Mouse (Mus musculus): ENCODE measurements around the gene Slc5a10.

Slc5a10 gene

DNA sequence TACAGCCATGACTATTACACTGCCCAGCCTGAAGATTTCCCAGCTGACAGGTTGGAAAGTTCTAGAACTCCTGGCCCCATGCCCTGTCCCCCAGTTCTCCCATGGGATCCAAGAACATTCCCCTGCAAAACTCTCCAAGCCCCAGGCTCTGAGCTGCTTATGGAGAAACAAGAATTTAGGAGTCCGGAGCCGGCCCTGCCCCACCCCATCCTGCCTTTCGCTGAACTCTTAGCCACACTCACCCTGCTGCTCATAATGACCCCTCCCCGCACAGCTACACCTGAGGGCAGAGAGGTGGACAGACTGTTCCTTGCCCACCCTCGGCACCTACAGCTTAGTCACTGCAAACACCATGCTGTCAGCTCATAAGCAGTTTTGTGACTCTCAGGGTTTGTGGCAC is 52.8 kb downstream of the Slc5a10 start:
- DNase-seq (ENCODE audit: low spot score), result no peak

DNA sequence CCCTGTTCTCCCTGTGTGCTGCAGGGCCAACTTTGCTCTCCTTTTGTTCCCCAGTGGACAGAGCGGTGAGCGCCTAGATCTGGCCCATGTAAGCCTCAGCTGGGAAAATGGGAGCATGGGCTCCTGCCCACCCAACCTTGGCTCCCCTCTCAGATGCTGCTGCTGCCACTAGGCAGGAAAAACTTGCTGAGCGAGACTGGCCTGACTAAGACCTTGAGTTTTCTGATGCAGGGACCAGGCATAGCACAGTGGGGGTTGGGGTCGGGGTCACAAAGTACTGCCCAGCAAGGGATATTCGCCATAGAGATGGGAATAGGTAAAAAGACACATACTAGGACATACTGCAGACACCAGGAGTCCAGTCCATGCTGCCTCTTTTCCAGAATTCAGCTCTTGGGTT is 53.4 kb downstream of the Slc5a10 start:
- DNase-seq (ENCODE audit: low spot score), result no peak

DNA sequence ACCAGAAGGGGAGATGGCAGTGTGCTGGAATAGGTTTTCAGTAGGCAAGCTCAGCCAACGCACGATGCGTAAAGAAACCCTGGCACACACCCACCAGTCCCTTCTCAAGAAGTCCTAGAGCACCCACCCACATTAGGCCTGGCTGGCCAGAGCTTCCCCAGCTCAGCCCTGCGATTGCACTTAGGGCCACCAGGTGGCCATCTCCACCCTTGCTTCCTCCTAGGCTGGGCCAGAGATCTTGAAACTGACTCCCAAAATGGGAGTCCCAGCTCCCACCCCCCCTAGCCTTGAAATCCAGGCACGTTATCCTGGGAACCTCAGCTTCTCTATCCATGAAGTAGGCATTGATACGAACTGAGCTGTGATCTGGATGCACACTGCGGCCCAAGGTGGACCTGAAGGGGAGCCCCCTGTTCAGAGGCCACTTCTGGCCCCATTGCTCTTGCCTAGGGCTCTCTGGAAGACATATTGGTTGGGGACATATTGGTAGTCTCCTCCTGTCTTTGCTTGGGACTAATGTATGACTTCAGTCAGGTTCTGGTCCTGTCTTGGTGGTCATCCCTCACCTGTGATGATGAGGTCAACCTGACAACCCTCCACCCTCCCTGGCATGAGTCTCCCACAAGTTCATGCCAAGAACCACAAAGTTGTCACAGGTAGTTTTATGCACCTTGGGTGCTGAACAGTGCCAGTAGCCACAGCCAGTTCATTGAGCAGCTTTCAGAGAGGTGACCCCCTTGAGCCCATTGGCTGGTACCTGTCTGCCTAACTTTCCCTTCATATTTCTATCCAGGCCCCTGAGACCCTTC is 54.4 kb downstream of the Slc5a10 start:
- no peak for DNase-seq (ENCODE audit: low spot score)

DNA sequence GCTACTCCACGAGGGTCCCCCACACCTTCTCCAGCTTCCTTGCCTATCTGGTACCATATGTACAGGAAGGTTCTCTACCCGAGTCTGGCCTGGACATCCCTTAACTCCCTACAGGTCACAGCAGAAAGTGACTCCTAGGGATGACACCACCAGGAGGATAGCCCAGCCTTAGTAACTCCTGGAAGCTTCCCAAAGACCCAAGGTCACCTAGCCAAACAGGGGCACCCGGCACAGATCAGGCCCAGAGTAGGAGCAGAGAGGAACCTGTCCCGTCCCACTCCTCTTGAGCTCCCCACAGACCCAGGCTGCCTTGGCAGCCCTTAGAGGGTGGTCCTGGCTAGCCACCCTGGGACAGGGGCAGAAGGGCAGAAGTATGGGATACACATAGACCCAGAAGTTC is 55.2 kb downstream of the Slc5a10 start:
- no peak for DNase-seq (ENCODE audit: low spot score)

DNA sequence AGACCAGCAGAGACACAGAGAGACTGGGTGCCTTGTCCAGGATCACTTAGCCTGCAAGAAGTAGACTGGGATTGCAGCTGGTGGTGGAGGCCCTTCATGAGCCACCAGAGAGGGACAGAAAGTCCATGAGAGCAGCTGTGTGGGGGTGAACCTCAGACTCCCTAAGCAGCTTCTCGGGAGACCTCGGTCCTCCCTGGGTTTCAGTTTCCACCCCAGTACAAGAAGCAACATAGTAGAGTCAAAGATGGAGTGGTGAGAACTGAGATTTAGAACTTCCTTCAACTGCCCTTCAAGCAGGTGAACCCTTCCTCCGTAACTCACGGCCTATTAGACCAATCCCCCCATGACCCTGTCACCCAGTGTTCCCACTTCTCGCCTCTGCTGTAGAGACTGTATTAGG is 58.4 kb downstream of the Slc5a10 start:
- DNase-seq (ENCODE audit: low spot score), result no peak

DNA sequence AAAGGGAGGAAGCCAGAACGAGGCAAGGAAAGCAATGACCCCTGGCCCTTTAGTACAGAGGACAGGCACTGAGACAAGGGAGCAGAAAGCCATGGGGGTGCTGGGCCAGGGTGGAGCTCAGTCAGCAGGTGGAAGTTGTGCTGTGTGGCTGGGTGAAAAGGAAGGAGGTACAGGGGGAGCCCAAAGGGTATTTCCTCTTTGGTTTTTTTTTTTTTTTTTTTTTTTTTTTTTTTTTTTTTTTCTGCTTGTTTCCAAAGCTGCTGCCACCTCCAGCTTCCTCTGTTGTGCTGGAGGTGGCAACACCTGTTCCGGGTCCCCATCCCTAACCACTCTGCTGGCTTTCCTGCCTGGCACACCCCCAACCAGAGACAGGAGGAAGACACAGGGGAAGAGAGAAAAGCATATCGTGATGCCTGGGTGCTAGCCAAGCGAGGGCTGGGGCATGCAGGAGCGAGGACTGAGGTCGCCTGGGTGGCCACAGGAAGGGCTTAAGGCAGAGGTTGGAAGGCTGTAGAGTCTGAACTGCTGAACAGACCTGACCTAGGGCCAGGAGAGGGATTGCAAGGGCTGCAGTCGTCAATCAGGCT is 59.7 kb downstream of the Slc5a10 start:
- no peak for DNase-seq (ENCODE audit: low spot score)

DNA sequence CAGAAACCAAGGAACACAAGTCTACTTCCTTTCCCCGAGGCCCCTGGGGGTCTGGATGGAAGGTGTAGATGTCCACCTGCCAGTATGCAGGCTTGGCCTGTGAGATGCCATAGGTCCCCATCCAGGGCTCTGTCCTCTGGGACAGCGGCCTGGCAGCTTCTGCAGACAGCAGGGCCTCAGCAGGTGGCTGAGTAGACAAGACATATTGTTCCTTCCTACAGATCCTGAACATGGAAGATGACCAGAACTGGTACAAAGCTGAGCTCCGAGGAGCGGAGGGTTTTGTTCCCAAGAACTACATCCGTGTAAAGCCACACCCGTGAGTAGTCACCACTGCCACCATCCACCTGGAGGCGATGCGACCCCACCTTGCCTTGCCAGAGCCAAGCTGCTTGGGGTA is 60.6 kb downstream of the Slc5a10 start:
- DNase-seq (ENCODE audit: low spot score), result no peak

DNA sequence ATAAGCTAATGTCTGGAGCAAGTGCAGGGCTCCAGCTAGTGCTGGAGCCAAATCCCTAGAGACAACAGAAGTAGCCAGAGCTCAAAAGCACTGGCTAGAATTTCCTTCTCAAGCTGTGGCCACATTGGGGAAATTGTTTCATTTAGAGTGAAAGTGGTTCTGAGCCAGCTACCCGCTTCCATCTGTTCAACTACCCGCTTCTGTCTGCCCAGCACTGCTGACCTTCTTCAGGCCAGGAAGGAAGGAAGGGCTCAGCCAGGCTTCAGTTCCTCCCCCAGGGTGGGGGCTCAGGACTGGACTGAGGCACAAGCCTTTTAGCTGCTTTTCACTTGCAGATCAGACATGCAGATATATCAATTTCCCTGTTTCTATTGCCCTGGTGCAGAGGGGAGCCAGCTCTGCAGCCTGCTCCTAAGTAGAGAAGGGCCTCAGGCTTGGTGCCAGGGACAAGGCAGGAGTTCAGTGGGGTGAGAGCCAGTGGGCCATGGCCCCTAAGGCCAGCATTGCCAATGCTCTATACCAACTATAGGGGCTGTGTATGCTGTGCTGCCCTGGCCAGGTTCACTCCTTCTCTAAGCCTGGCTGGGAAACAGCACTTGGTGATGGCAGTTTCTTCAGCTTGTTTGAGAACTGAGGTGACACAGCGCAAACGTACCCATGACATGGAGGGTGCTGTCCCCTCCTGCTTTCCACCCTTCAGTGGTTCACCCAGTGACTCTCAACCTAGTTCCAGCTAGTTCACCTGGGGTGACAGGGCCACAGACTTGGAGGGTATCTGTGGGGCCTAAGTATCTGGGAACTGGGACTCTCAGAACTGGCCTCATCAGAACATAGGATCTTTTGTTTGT is 61.4 kb downstream of the Slc5a10 start:
- DNase-seq (ENCODE audit: low spot score), result no peak

DNA sequence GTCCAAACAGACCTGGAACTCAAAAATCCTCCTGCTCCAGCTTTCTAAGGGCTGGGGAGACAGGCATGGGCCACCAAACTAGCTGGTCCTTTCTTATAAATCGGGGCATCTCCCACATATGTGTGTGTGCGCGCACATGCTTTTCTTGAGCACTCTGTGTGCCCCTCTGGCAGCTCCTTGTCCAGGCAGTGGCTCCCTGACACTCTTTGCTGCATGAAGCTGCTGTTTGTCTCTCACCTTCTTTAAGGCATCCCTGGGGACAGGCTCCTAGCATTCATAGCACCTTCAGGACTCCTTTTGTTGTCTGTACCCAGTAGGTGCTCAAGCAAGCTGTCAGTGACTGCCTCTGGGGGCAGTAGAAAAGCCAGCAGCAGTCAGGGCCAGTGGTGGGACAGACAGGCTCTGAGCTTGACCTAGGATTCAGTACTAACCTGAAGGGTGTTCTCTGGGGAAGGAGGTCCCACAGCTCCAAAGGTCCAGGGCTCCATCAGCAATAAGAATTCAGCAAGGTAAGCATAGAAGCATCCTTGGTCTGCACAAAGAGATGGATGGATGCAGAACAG is 62.2 kb downstream of the Slc5a10 start:
- no peak for DNase-seq (ENCODE audit: low spot score)

DNA sequence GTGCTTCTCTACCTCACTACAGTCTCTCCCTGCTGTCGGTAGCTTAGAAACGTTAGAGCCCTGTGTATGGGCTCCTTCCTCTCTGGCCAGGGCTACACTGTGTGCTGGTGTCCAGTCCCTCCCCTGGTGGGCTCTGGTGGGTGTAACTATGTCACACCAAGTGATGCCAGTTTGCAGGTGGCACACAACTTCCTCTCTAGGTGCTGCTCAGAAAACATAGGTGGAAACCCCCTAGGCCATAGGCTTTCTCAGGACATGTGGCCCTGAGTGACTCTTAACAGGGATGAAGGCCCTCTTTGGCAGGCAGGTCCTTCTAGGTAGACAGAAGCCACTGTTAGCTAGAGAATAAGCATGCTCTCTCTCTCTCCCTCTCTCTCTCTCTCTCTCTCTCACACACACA is 63.2 kb downstream of the Slc5a10 start:
- no peak for DNase-seq (ENCODE audit: low spot score)

DNA sequence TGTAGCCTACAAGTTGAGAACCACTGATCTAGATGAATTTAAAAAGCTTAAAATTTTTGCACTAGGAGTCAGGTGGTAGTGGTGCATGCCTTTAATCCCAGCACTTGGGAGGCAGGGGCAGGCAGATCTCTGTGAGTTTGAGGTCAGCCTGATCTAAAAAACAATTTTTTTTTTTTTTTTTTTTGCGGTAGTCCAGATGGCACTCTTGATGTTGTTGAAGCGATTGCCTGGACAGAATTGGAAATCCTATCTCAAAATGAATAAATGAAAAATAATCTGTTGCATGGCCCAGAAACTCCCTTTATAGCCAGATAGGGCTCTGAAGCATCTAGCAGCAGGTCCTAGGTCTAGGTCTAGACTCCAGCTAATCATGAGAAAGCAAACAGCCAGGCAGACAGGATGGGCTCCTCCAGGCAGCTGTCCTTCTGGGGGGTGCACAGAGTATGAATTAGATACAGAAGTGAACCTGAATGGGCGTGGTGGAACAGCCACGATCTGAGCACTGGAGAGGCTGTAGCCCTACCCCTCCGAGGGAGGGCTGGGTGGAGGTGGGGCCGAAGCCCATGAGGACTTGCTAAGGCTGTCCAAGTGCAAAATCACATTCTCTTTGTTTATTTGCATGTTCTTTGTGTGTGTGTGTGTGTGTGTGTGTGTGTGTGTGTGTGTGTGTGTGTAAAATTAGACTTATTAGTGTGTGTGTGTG is 64.3 kb downstream of the Slc5a10 start:
- no peak for DNase-seq (ENCODE audit: low spot score)

DNA sequence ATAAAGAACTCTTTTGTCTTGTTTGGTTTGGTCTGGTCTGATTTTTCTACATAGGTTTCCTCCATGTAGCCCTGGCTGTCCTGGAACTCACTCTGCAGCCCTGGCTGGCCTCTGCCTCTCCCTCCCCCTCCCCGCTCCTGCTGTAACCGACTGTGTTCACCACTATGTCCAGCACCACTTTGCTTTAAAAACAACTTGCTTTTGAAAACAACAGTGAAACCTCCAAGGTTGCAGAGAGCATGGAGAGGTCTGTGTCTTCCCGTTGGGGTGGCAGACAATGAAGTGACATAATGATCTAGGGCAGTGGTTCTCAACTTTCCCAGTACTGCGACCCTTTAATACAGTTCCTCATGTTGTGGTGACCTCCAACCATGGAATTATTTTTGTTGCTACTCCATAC is 65.0 kb downstream of the Slc5a10 start:
- DNase-seq (ENCODE audit: low spot score), result no peak

DNA sequence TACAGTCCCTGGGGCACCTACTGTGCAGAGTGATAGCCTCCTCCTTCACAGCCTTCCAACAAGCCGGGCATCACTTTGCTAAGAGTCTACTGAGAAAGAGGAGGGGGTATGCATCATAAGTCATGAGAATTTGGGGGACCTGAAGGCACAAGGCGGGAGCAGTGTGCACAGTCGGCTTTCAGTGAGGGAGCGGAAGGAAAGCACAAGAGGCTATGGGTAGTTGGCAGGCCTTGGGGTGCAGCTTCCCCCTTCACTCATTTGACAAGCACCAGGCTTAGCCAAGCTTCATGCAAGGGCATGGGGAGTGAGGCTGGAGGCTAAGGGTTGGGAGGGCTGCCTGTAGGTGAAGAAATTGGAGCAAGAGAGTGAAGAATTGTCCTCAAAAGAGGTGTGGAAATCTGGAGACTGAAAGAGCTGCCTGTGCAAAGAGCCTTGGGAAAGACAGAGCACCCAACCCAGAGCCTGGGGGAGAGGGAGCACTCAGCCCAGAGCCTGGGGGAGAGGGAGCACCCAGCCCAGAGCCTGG is 65.8 kb downstream of the Slc5a10 start:
- DNase-seq (ENCODE audit: low spot score), result no peak

DNA sequence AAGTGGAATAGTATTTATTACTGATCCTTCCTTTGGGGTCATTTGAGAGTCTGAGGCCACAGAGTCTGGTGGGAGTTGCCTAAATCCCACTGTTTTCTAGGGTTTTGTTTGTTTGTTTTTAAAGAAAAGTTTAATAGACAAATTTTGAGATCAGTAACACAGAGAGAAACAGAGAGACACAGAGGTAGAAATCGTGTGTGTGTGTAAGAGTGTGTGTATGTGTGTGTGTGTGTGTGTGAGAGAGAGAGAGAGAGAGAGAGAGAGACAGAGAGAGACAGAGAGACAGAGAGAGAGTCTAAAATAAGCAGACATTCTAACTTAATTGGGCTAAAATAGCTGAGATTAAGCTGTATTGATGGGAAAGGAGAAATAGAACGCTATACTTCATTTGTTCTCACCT is 67.1 kb downstream of the Slc5a10 start:
- DNase-seq (ENCODE audit: low spot score), result no peak

DNA sequence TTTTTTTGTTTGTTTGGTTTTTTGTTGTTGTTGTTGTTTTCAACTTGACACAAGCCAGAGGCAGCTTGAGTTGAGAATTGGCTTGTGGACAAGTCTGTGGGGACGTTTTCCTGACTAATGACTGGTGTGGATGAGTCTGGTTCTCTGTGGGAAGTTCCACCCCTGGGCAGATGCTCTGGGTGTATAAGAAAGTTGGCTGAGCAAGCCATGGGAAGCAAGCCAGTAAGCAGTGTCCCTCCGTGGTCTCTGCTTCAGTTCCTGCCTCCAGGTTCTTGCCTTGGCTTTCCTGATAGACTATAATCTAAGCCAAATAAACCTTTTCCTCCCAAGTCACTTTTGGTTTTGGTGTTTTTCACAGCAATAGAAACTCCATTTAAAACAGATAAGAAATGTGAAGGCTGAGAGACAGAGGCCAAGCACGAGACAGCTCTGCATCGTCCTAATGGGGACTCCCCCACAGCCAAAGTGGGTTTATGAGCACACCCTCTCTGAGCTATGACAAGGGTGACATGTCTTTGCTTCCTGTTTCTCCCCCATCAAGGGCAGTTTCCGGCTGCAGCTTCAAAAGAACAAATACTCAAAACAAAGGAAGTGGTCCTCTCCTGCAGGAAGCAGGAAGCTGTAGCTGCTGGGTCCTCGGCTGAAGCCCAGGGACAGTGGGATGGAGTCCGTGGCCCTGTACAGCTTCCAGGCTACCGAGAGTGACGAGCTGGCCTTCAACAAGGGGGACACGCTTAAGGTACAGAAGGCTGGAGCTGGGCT is 67.8 kb downstream of the Slc5a10 start, which contains the start of gene Grap:
Grap (plus strand) TSS at position 580 of the 762 bp plus-strand sequence.
- DNase-seq (ENCODE audit: low spot score), result no peak

DNA sequence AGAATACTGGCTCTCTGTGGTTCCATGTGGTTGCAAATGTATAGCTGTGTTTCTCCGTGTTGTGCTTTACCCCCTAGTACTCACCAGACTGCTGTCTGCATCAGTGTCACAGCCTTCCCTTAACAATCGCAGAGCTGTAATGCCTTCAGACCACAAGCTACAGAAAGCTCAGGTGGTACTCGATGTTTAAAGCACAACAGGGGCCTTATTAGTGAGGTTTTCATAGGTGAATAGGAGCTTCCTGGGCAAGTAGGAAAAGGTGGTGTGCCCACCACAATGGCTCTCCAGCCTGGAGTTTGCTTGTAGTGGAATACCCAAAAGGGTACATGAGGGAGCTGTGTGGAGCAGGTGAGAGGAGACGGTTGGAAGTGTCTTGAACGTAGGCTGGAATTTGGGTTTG is 68.4 kb downstream of the Slc5a10 start:
- DNase-seq (ENCODE audit: low spot score), result no peak

DNA sequence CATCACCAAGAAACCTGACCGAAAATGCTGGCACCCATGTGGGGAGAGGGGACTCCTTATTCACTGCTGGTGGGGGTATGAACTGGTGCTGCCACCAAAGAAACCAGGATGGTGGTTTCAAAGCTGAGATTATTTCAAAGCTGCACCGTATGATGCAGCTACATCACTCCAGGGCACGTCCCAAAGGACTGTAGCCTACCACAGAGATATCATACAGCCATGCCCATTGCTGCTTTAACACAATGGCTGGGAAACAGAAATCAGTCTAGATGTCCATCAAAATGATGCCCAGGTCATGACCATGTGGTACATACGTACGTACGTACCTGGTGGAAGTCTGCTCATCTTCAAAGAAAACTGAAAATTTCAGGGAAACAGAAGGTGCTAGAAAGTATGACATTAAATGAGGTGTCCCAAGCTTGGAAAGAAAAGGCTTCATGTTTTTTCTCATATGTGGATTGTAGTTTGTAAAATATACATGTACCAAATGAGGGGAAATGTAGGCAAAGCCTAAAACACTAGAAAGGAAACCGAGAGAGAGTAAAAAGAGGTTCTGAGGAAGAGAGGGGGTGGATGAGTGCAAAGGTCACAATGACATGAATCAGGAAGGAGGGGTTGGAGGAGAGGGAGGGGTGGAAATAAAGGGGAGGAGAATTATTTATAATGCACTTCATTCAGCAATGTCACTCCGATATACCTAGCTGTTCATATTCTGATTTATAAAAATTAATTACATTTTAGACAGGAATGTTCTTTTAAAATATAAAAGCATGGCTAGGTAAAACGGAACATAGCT is 70.0 kb downstream of the Slc5a10 start:
- no peak for DNase-seq (ENCODE audit: low spot score)

DNA sequence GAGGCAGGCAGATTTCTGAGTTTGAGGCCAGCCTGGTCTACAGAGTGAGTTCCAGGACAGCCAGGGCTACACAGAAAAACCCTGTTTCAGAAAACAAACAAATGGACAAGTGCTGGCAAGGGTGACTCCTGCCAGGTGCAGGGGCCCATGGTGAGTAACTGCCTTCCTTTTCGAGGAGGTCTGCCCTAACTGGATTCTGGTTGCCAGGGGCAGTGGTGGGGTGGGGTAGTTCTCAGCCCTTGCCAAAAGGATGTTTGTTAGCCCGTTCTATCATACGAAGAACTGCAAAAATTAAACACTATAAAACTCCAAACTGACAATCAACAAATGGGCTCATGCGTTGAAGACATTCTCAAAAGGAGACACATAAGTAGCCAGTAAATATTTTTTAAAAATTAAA is 71.0 kb downstream of the Slc5a10 start:
- no peak for DNase-seq (ENCODE audit: low spot score)

DNA sequence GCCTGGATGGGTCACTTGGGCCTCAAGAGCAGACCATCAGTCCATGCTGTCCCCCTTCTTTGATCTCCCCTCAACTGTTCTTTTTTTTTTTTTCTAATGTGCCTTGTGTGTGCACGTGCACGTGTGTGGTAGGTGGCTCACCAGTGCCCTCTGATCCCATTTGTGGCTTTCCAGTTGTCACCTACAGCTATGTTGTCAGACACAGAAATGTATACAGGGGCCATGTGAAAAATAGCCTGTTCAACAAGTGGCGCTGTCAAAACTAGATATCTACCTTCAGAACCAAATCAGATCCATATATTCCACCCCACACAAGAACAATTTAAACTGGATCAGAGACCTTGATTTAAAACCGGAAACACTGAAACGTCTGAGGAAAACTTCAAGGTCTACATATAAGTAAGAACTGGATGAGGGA is 71.5 kb downstream of the Slc5a10 start:
- DNase-seq (ENCODE audit: low spot score), result no peak

DNA sequence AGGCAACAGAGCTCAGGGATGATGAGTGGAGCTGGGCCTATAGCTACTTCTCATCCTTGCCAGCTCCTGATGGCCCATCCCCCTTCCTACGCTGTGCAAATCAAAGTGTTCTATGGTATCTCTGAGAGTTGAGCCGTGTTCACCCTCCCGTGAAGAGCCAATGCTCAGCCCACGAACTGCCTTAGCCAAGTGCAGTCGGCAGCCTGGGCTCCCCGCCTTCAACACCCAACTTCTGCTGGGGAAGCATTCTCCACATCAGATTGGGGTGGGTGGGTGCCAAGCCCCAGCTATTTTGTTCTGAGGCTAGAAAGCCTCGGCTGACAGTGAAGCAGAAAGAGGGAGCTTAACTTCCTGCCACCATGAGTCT is 71.9 kb downstream of the Slc5a10 start:
- no peak for DNase-seq (ENCODE audit: low spot score)
